Mouse (Mus musculus): ENCODE data around the gene Tubb4a. TPM values are rescaled to one million over a fixed set of nuclear protein-coding genes. Genes with fewer than 3 reads are reported as not detected.
A peak's percentile ranks its signal among the peaks of the same experiment; 100 is the strongest.

The Tubb4a gene
- polyA plus RNA-seq, 1 experiment from 2014 or later: 12.7 TPM

DNA sequence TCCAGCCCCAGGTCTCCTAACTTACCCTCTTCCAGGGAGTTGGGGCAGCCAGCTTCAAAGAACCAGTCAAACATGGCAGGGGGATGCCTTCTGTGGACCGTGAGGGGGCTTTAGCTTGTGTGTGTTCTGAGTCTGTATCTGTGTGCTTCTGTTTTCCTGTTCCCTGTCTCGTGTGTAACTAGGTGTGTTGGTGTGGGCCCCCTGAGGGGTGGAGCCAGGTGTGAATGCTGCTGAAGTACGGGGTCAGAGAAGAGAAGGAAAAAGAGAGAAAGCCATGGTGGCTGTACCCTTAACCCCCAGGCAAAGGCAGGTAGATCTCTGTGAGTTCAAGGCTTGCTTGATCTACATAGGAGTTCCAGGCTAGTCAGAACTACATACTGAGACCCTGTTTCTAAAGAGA, 10.7 kb downstream of the Tubb4a start:
- Histone ChIP-seq H3K4me3 (replicated peaks) (no peak overlapping the region), H3K9me3 (no peaks in the 10 kb centered on the region), H3K27ac (no peak overlapping the region), H3K9ac (replicated peaks) (no peak overlapping the region), H3K27me3 (peaks cover 19% of the 10 kb centered on the region), H3K4me1 (replicated peaks) (0 out of 2 replicates have a peak, but pooled peaks cover 5% of the 10 kb centered on the region), H3K4me2 (no peak overlapping the region), H3K36me3 (0 out of 2 replicates have a peak, but pooled peaks cover 5% of the 10 kb centered on the region)
- no peak for ATAC-seq (ENCODE audit: insufficient number of reproducible peaks, insufficient read depth, low FRiP score, low TSS enrichment, low read depth)
- 40% methylated on average over 3 of the region's 3 CpGs for WGBS

DNA sequence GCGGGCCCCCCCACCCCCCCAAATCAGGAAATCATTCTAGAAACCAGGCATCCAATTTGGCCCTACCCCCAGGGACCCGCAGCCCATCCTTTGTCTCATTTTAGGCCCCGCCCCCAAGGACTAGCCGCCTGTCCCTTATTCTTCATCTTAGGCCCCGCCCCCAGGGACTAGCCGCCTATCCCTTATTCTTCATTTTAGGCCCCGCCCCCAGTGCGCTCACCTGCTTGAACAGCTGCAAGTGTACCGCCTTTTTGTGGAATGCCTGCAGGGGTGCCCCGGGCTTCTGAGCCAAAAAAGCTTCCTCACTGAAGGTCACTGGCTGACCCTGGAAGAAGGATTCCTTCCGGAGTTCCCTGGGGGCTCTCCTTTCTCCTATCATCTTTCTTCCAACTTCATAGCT, 16.9 kb downstream of the Tubb4a start:
- Histone ChIP-seq H3K36me3 (no peaks in the 10 kb centered on the region), H3K9ac (replicated peaks) (no peak overlapping the region), H3K4me1 (replicated peaks) (no peaks in the 10 kb centered on the region), H3K27ac (no peak overlapping the region), H3K4me3 (replicated peaks) (no peak overlapping the region), H3K4me2 (peak overlapping the region; percentile 10; the same call in 1 of the 2 replicates), H3K9me3 (no peaks in the 10 kb centered on the region), H3K27me3 (peaks cover 64% of the 10 kb centered on the region)
- WGBS: 4% methylated on average over 11 of the region's 11 CpGs
- ATAC-seq (ENCODE audit: insufficient number of reproducible peaks, insufficient read depth, low FRiP score, low TSS enrichment, low read depth): no peak

DNA sequence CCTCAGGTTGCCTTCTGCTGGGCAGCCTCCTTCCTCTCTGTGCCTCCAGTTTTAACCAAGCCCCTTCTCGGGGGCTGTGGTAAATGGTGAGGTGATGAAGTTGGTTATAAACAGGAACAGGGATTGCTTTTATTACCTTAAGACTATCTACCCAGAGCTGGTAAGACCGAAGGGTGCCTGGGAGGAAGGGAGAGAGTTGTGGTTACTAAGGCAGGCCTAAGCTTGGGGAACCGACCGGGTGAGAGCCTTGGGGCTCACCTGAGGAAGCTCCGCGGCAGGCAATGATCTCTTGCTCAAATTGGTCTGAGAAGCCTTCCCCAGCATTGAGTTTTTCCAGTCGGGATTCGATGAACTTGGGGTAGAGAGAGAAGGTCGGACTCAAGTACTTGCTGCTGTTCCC, 17.3 kb downstream of the Tubb4a start:
- peaks cover 67% of the 10 kb centered on the region for H3K27me3 ChIP-seq
- H3K36me3 ChIP-seq: no peaks in the 10 kb centered on the region
- H3K27ac ChIP-seq: no peak overlapping the region
- no peak overlapping the region for H3K4me3 ChIP-seq (replicated peaks)
- peak overlapping the region; percentile 10; the same call in 1 of the 2 replicates for H3K4me2 ChIP-seq
- no peaks in the 10 kb centered on the region for H3K4me1 ChIP-seq (replicated peaks)
- 6% methylated on average over 9 of the region's 9 CpGs for WGBS
- no peaks in the 10 kb centered on the region for H3K9me3 ChIP-seq
- no peak overlapping the region for H3K9ac ChIP-seq (replicated peaks)
- ATAC-seq (ENCODE audit: insufficient number of reproducible peaks, insufficient read depth, low FRiP score, low TSS enrichment, low read depth): no peak

GRCm38 (mm10) chr17:57066908-57067307, 20.7 kb downstream of the Tubb4a start:
- WGBS: 60% methylated on average over 5 of the region's 5 CpGs
- no peak for ATAC-seq (ENCODE audit: insufficient number of reproducible peaks, insufficient read depth, low FRiP score, low TSS enrichment, low read depth)
- Histone ChIP-seq H3K9ac (replicated peaks) (no peak overlapping the region), H3K27ac (no peak overlapping the region), H3K36me3 (no peaks in the 10 kb centered on the region), H3K4me3 (replicated peaks) (no peak overlapping the region), H3K9me3 (no peaks in the 10 kb centered on the region), H3K4me1 (replicated peaks) (peaks cover 7% of the 10 kb centered on the region; the same call in 1 of the 2 replicates), H3K4me2 (no peak overlapping the region), H3K27me3 (peaks cover 82% of the 10 kb centered on the region)

DNA sequence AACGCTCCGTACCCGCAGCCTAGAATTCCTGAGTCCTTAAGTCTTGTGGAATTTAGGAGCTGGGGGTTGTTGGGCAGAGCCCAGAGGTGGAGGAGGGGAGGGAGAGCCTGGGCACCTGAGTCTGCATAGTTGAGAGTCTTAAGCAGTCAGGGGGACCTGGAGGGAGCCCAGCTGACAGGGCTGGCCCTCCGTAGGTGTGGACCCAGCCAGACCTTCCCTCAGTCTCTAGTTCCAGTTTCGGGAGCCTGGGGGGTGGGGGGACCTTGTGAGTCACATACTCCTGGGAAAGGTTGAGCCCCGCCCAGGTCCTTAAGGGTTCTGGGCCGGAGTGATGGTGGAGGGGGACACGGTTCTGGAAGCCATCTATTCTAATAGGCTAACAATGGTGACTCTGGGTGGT, 24.6 kb downstream of the Tubb4a start:
- 11% methylated on average over 8 of the region's 8 CpGs for WGBS
- 0 out of 2 replicates have a peak overlapping the region, but pooled peaks have one; percentile 29 for H3K4me2 ChIP-seq
- no peak overlapping the region for H3K27ac ChIP-seq
- H3K36me3 ChIP-seq: no peaks in the 10 kb centered on the region
- peaks cover 86% of the 10 kb centered on the region for H3K27me3 ChIP-seq
- H3K9ac ChIP-seq (replicated peaks): no peak overlapping the region
- peaks cover 15% of the 10 kb centered on the region for H3K4me1 ChIP-seq (replicated peaks)
- H3K9me3 ChIP-seq: no peaks in the 10 kb centered on the region
- no peak overlapping the region for H3K4me3 ChIP-seq (replicated peaks)
- ATAC-seq (ENCODE audit: insufficient number of reproducible peaks, insufficient read depth, low FRiP score, low TSS enrichment, low read depth): no peak

- Histone ChIP-seq H3K9ac (replicated peaks) (no peak overlapping the region), H3K27me3 (peaks cover 90% of the 10 kb centered on the region), H3K36me3 (no peaks in the 10 kb centered on the region), H3K4me3 (replicated peaks) (peak overlapping the region; percentile 19), H3K4me2 (peak overlapping the region; percentile 29), H3K27ac (no peak overlapping the region), H3K9me3 (no peaks in the 10 kb centered on the region), H3K4me1 (replicated peaks) (peaks cover 15% of the 10 kb centered on the region)
- ATAC-seq (ENCODE audit: insufficient number of reproducible peaks, insufficient read depth, low FRiP score, low TSS enrichment, low read depth): no peak
- 1% methylated on average over 22 of the region's 22 CpGs for WGBS
Observed at GRCm38 (mm10) chr17:57062548-57062947, 25.0 kb downstream of the Tubb4a start.

- peaks cover 89% of the 10 kb centered on the region for H3K27me3 ChIP-seq
- H3K36me3 ChIP-seq: no peaks in the 10 kb centered on the region
- no peaks in the 10 kb centered on the region for H3K9me3 ChIP-seq
- peak overlapping the region; percentile 29 for H3K4me2 ChIP-seq
- no peak overlapping the region for H3K9ac ChIP-seq (replicated peaks)
- WGBS: 2% methylated on average over 39 of the region's 39 CpGs
- H3K27ac ChIP-seq: no peak overlapping the region
- no peak for ATAC-seq (ENCODE audit: insufficient number of reproducible peaks, insufficient read depth, low FRiP score, low TSS enrichment, low read depth)
- peak overlapping the region; percentile 19 for H3K4me3 ChIP-seq (replicated peaks)
- H3K4me1 ChIP-seq (replicated peaks): peaks cover 15% of the 10 kb centered on the region
Observed at GRCm38 (mm10) chr17:57062011-57062521, 25.5 kb downstream of the Tubb4a start.

DNA sequence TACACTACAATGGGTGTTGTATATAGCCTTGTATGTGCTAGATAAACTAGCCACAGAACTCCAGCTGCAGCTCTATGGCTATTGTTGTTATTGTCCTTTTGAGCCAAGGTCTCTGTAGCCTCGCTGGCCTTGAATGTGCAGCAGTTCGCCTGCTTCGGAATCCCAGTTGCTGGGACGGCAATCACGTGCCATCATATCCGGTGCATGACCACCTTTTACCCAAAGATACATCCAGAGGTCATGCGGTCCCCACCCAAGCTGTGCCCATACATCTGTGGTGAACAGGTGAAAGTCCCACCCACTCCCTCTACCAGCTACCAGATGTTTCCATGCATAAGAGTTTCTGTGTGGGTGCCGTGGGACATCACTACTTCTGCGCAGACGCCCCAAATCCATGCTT, 26.5 kb downstream of the Tubb4a start:
- H3K4me3 ChIP-seq (replicated peaks): 0 out of 2 replicates have a peak overlapping the region, but pooled peaks have one; percentile 82
- H3K9me3 ChIP-seq: no peaks in the 10 kb centered on the region
- peaks cover 79% of the 10 kb centered on the region for H3K27me3 ChIP-seq
- H3K9ac ChIP-seq (replicated peaks): no peak overlapping the region
- no peak overlapping the region for H3K27ac ChIP-seq
- no peaks in the 10 kb centered on the region for H3K36me3 ChIP-seq
- ATAC-seq (ENCODE audit: insufficient number of reproducible peaks, insufficient read depth, low FRiP score, low TSS enrichment, low read depth): no peak
- H3K4me1 ChIP-seq (replicated peaks): peaks cover 15% of the 10 kb centered on the region
- H3K4me2 ChIP-seq: peak overlapping the region; percentile 89; the same call in 1 of the 2 replicates
- WGBS: 40% methylated on average over 10 of the region's 10 CpGs

DNA sequence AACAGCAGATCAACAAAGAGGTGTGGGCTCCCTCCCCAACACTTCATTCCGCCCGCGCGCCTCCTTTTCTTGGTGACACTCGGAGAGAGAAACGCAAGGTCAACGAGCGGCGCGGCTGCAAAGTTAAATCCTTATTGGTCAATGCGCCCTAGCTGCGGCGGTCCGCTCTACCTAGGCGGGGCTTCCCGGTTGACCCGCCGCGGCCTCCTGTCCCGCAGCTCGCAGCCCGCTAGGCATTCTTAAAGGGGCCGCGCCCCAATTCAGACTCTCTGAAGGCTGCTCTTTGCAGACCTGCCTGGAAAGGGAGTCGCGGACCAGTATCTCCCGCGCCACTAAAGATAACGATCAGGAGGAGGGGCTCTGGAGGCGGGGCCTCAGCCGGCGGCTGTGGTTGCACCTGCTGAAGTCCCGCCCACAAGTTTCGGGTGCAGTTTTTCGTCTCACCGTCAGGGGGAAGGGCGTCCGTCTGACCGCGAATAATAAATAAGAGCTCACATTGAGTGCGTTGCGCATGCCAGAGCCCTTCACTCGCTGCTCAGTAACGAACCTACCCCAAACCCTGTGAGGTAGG, 27.3 kb downstream of the Tubb4a start:
- no peak overlapping the region for H3K27ac ChIP-seq

GRCm38 (mm10) chr17:57059486-57059977, 28.1 kb downstream of the Tubb4a start, which contains the start of gene Slc25a23:
Slc25a23 (minus strand) TSS chr17:57059863.
- H3K4me3 ChIP-seq (replicated peaks): peak within 1 kb of the TSS; percentile 82
- H3K9me3 ChIP-seq: no peaks in the 10 kb centered on the region
- H3K4me2 ChIP-seq: peak within 1 kb of the TSS; percentile 89
- peak within 1 kb of the TSS; percentile 66 for H3K9ac ChIP-seq (replicated peaks)
- peak; percentile 48; the same call in 1 of the 2 replicates for ATAC-seq (ENCODE audit: insufficient number of reproducible peaks, insufficient read depth, low FRiP score, low TSS enrichment, low read depth)
- H3K36me3 ChIP-seq: no peaks in the 10 kb centered on the region
- H3K27me3 ChIP-seq: peaks cover 64% of the 10 kb centered on the region
- peaks cover 15% of the 10 kb centered on the region for H3K4me1 ChIP-seq (replicated peaks)
- H3K27ac ChIP-seq: no peak within 1 kb of the TSS
- WGBS: under 1% methylated on average over 39 of the region's 45 CpGs

More for the DNA sequence above, 27.3 kb downstream of the Tubb4a start:
- Histone ChIP-seq H3K4me3 (replicated peaks) (peak overlapping the region; percentile 82), H3K9me3 (no peaks in the 10 kb centered on the region), H3K36me3 (no peaks in the 10 kb centered on the region), H3K9ac (replicated peaks) (no peak overlapping the region), H3K27me3 (peaks cover 72% of the 10 kb centered on the region), H3K4me1 (replicated peaks) (peaks cover 15% of the 10 kb centered on the region), H3K4me2 (peak overlapping the region; percentile 89)
- WGBS: under 1% methylated on average over 44 of the region's 44 CpGs
- ATAC-seq (ENCODE audit: insufficient number of reproducible peaks, insufficient read depth, low FRiP score, low TSS enrichment, low read depth): peak; percentile 81

DNA sequence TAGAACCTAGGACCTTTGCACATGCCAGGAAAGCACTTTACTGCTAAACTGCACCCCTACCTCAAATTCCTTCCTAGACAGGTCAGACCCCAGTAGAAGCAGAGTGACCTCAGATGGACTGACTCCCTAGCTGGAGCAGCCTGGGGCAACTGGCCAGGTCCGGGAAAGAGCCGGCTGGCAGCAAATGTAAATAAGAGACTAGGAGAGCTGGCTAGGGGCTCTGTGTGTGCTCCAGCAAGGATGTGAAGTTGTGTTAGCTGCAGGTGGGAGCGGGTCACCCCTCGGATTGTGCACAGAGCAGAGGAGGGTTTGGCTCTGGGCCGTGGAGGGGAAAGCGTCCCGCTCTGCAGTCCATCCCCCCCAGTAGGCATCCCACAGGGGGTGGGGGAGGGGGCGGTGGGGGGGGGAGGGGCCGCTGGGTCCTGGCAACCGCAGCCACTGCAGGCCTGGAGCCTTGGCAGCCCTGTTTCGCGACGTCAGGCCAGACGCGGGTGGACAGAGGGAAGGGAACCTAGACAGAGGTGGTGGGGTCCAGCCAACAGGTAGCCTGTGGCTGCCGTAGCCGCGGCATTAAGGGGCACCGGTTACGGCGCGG, 28.6 kb downstream of the Tubb4a start, which contains the start of gene Crb3:
Gene Crb3, plus strand, starts transcription at position 215 of the 595 bp plus-strand sequence.
- H3K9me3 ChIP-seq: no peaks in the 10 kb centered on the region
- peak within 1 kb of the TSS; percentile 89 for H3K4me2 ChIP-seq
- H3K4me1 ChIP-seq (replicated peaks): peaks cover 15% of the 10 kb centered on the region
- H3K27ac ChIP-seq: no peak within 1 kb of the TSS
- 2% methylated on average over 13 of the region's 22 CpGs for WGBS
- peaks cover 59% of the 10 kb centered on the region for H3K27me3 ChIP-seq
- peak; percentile 7; the same call in 1 of the 2 replicates for ATAC-seq (ENCODE audit: insufficient number of reproducible peaks, insufficient read depth, low FRiP score, low TSS enrichment, low read depth)
- H3K36me3 ChIP-seq: no peaks in the 10 kb centered on the region
- H3K4me3 ChIP-seq (replicated peaks): peak within 1 kb of the TSS; percentile 82
- H3K9ac ChIP-seq (replicated peaks): peak within 1 kb of the TSS; percentile 66
